Mouse (Mus musculus) kidney, embryonic 16.5 days (tissue): Measurements from ENCODE around the gene Pnpla2. TPM values are rescaled to one million over a fixed set of nuclear protein-coding genes. Genes with fewer than 3 reads are reported as not detected.

ENCODE experiments used
- ATAC-seq: fragments of 200-750 bp; cut with Nextera tagmentation; 2 replicates; pipeline ENCODE4 v1.8.0; 2017; ENCODE audit warnings: moderate TSS enrichment; ENCODE audit not compliant: low FRiP score, low TSS enrichment
- H3K27ac ChIP-seq: fragments of 300-500 bp; sonication (generic); 2 replicates; pipeline ENCODE4 v1.5.1; 2014; ENCODE audit warnings: low read length
- H3K27me3 ChIP-seq: fragments of 300-500 bp; sonication (generic); 2 replicates; pipeline ENCODE4 v1.6.1; 2014; ENCODE audit warnings: low read length, control low read depth, mixed read lengths; ENCODE audit not compliant: insufficient read depth
- H3K36me3 ChIP-seq: fragments of 300-500 bp; sonication (generic); 2 replicates; pipeline ENCODE4 v1.6.1; 2014; ENCODE audit warnings: low read length, control low read depth, mixed read lengths; ENCODE audit not compliant: insufficient read depth
- H3K4me1 ChIP-seq: fragments of 300-500 bp; sonication (generic); 2 replicates; pipeline ENCODE4 v1.6.1; 2014; ENCODE audit warnings: low read length, control low read depth, mixed read lengths; ENCODE audit not compliant: insufficient read depth
- H3K4me2 ChIP-seq: fragments of 300-500 bp; sonication (generic); replicated peaks from 2 replicates; pipeline ENCODE4 v1.6.1; 2014; ENCODE audit warnings: low read depth, low read length
- H3K4me3 ChIP-seq: fragments of 300-500 bp; sonication (generic); 2 replicates; pipeline ENCODE4 v1.5.1; 2014; ENCODE audit warnings: mild to moderate bottlenecking, low read length
- H3K9ac ChIP-seq: fragments of 300-500 bp; sonication (generic); replicated peaks from 2 replicates; pipeline ENCODE4 v1.6.1; 2014; ENCODE audit warnings: low read length
- H3K9me3 ChIP-seq: fragments of 300-500 bp; sonication (generic); 2 replicates; pipeline ENCODE4 v1.6.1; 2016; ENCODE audit warnings: low read length, control low read depth
- WGBS: fragments of 180-500 bp; shearing (Covaris S2); extraction: QIAGEN DNeasy Blood & Tissue Kit; methylation state at CpG from one replicate; pipeline ENCODE4 v1.1.7; 2014; 5-methylcytosine and 5-hydroxymethylcytosine counted together
- polyA plus RNA-seq: library from polyadenylated mRNA; unstranded; fragments of >200 nt; fragmentation: Nextera tagmentation; extraction: Ambion mirVana; gene quantifications from 2 replicates; pipeline ENCODE4 v1.2.1, GENCODE M21; 2015

The Pnpla2 gene
- polyA plus RNA-seq, 1 experiment from 2014 or later = 51.5 TPM

- no peak overlapping the region for H3K4me3 ChIP-seq
- H3K9me3 ChIP-seq = no peaks in the 10 kb centered on the region
- 94% methylated on average over 9 of the region's 9 CpGs for WGBS
- no peak overlapping the region for H3K27ac ChIP-seq
- H3K9ac ChIP-seq = no peak overlapping the region
- H3K27me3 ChIP-seq = no peaks in the 10 kb centered on the region
- H3K4me1 ChIP-seq = peaks cover 32% of the 10 kb centered on the region
- H3K4me2 ChIP-seq = no peak overlapping the region
- H3K36me3 ChIP-seq = peaks cover 34% of the 10 kb centered on the region
- ATAC-seq = no peak
These were observed 24.3 kb upstream of the Pnpla2 start for GRCm38 (mm10) chr7:141430585-141431240.

GRCm38 (mm10) chr7:141431434-141432185 lies 23.4 kb upstream of the Pnpla2 start:
- Histone ChIP-seq H3K27ac (no peak overlapping the region), H3K27me3 (no peaks in the 10 kb centered on the region), H3K4me1 (peaks cover 41% of the 10 kb centered on the region), H3K4me2 (no peak overlapping the region), H3K4me3 (no peak overlapping the region), H3K9ac (no peak overlapping the region), H3K9me3 (no peaks in the 10 kb centered on the region), H3K36me3 (peaks cover 34% of the 10 kb centered on the region)
- WGBS = 91% methylated on average over 19 of the region's 19 CpGs
- ATAC-seq = no peak

GRCm38 (mm10) chr7:141432186-141432611 lies 22.8 kb upstream of the Pnpla2 start:
- Histone ChIP-seq H3K9ac (no peak overlapping the region), H3K4me2 (no peak overlapping the region), H3K4me1 (peaks cover 46% of the 10 kb centered on the region), H3K36me3 (peaks cover 34% of the 10 kb centered on the region), H3K27ac (no peak overlapping the region), H3K9me3 (no peaks in the 10 kb centered on the region), H3K4me3 (no peak overlapping the region), H3K27me3 (no peaks in the 10 kb centered on the region)
- no peak for ATAC-seq
- WGBS = 55% methylated on average over 8 of the region's 8 CpGs

- Histone ChIP-seq H3K27me3 (no peaks in the 10 kb centered on the region), H3K27ac (no peak overlapping the region), H3K36me3 (peaks cover 34% of the 10 kb centered on the region), H3K9me3 (no peaks in the 10 kb centered on the region), H3K4me2 (no peak overlapping the region), H3K4me1 (peaks cover 46% of the 10 kb centered on the region), H3K9ac (0 out of 2 replicates have a peak overlapping the region, but pooled peaks have one; percentile 4), H3K4me3 (no peak overlapping the region)
- no peak for ATAC-seq
- 84% methylated on average over 6 of the region's 6 CpGs for WGBS
These were observed 22.1 kb upstream of the Pnpla2 start for GRCm38 (mm10) chr7:141432741-141433516.

GRCm38 (mm10) chr7:141433517-141434400 lies 21.2 kb upstream of the Pnpla2 start:
- Histone ChIP-seq H3K27ac (no peak overlapping the region), H3K9ac (peak overlapping the region; percentile 65), H3K36me3 (peaks cover 40% of the 10 kb centered on the region), H3K27me3 (no peaks in the 10 kb centered on the region), H3K4me3 (peak overlapping the region; percentile 57), H3K4me2 (peak overlapping the region; percentile 87), H3K4me1 (peaks cover 46% of the 10 kb centered on the region), H3K9me3 (no peaks in the 10 kb centered on the region)
- WGBS = 67% methylated on average over 15 of the region's 15 CpGs
- no peak for ATAC-seq

GRCm38 (mm10) chr7:141434464-141434863 lies 20.5 kb upstream of the Pnpla2 start:
- no peaks in the 10 kb centered on the region for H3K9me3 ChIP-seq
- peaks cover 39% of the 10 kb centered on the region for H3K4me1 ChIP-seq
- peak overlapping the region; percentile 44 for H3K27ac ChIP-seq
- H3K4me2 ChIP-seq = peak overlapping the region; percentile 87
- H3K9ac ChIP-seq = peak overlapping the region; percentile 65
- H3K4me3 ChIP-seq = peak overlapping the region; percentile 57
- 14% methylated on average over 8 of the region's 8 CpGs for WGBS
- no peaks in the 10 kb centered on the region for H3K27me3 ChIP-seq
- H3K36me3 ChIP-seq = peaks cover 46% of the 10 kb centered on the region
- ATAC-seq = no peak

GRCm38 (mm10) chr7:141435129-141435855 lies 19.7 kb upstream of the Pnpla2 start:
- H3K4me2 ChIP-seq = peak overlapping the region; percentile 87
- 5% methylated on average over 17 of the region's 17 CpGs for WGBS
- peak overlapping the region; percentile 57 for H3K4me3 ChIP-seq
- ATAC-seq = no peak
- H3K36me3 ChIP-seq = peaks cover 50% of the 10 kb centered on the region
- peak overlapping the region; percentile 44 for H3K27ac ChIP-seq
- H3K4me1 ChIP-seq = peaks cover 32% of the 10 kb centered on the region
- H3K27me3 ChIP-seq = no peaks in the 10 kb centered on the region
- peak overlapping the region; percentile 65 for H3K9ac ChIP-seq
- no peaks in the 10 kb centered on the region for H3K9me3 ChIP-seq

- 0 out of 2 replicates have a peak overlapping the region, but pooled peaks have one; percentile 57 for H3K4me3 ChIP-seq
- no peak for ATAC-seq
- H3K27ac ChIP-seq = no peak overlapping the region
- H3K36me3 ChIP-seq = peaks cover 43% of the 10 kb centered on the region
- 78% methylated on average over 9 of the region's 9 CpGs for WGBS
- no peak overlapping the region for H3K9ac ChIP-seq
- H3K4me1 ChIP-seq = peaks cover 32% of the 10 kb centered on the region
- no peaks in the 10 kb centered on the region for H3K27me3 ChIP-seq
- no peaks in the 10 kb centered on the region for H3K9me3 ChIP-seq
- H3K4me2 ChIP-seq = peak overlapping the region; percentile 87; the same call in 1 of the 2 replicates
These were observed 19.0 kb upstream of the Pnpla2 start for GRCm38 (mm10) chr7:141435856-141436522.
